Mouse (Mus musculus) thymus, adult 2 months (tissue): ENCODE results near the gene Znrf2.

Experiments
- CTCF ChIP-seq: fragments of 200-500 bp; IDR thresholded peaks from 2 replicates; pipeline ENCODE4 v1.5.1; 2012; ENCODE audit warnings: mild to moderate bottlenecking, control low read depth, low read length, moderate library complexity, borderline replicate concordance; ENCODE audit not compliant: control insufficient read depth, poor library complexity, insufficient read depth; ENCODE audit errors: extremely low read depth
- POLR2A ChIP-seq: fragments of 200-500 bp; IDR thresholded peaks from 2 replicates; pipeline ENCODE4 v1.6.1; 2012; ENCODE audit warnings: mild to moderate bottlenecking, low read length, control low read depth, moderate library complexity; ENCODE audit not compliant: control insufficient read depth, poor library complexity, insufficient read depth; ENCODE audit errors: extremely low read depth

DNA sequence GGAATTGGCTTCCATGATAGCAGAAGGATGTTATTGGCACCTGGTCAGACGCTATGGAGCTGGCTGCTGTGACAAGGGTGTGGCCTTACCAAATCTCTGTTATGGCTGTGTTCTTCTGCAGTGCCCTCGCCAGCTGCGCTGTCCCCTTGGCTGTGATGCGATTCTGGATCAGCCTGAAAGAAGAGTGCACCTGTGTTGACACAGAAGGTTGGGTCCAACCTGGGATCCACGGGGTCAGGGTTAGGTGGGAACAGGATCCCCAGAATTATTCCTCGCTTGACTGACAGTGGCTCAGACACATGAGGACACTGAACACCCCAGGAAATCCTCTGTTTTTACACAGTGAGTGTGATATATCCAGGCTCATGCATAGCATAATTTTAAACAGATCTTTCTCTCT is 111.2 kb downstream of the Znrf2 start:
- no peak for TF ChIP-seq CTCF
- TF ChIP-seq POLR2A: no peak
